Mouse (Mus musculus) cerebellum, adult 8-10 months (tissue): ENCODE data around the gene Tmem256.

ENCODE experiments used
- DNase-seq: peaks from one replicate; pipeline ENCODE4 v3.0.0; 2022

The Tmem256 gene

DNA sequence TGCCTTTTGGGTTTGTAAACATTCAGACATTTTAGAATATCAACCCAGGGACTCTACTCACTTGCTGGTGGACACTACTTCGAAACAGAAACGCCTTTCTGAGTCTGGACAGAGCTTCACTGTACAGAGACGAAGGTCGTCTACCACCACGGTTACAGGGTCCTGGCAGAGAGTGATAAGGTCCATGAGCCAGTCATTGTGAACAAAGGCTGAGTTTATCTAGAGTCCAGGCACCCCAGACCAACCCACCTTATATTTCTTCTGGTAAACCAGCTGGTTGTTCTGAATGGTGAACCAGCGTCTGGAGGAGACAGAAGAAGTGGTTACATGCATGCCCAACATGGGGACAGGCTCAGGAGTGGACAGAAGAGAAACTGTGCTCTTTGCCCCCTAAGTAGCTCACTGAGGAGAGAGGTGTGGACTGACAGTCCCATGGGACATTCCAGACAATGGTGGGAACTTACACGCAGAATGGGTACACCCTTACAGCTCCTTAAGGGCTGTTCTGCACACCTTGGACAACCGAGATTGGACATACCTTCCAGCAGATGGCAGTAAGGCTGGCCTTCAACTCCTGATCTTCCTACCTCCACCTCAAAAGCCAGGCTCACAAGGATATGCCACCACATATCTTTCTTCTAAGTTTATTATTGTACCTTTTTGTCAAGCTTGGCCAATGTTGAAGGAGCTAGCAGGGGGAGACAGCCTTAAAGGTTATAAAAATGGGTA lies 48.8 kb downstream of the Tmem256 start:
- DNase-seq, result no peak
